Mouse (Mus musculus): Measurements from ENCODE around the gene Racgap1. TPM values are rescaled to one million over a fixed set of nuclear protein-coding genes. Genes with fewer than 3 reads are reported as not detected.

Gene Racgap1
- polyA plus RNA-seq, 1 experiment from 2014 or later = 108 TPM

GRCm38 (mm10) chr15:99684156-99684555 is 32.7 kb upstream of the Racgap1 start:
- no peak for DNase-seq (ENCODE audit: low spot score)
- H3K4me1 ChIP-seq (ENCODE audit: control insufficient read depth, insufficient read depth, low read length) = no peaks in the 10 kb centered on the region
- H3K4me2 ChIP-seq (ENCODE audit: low read depth, severe bottlenecking) = no peak overlapping the region
- no peak for ATAC-seq (ENCODE audit: insufficient number of reproducible peaks, low FRiP score, low TSS enrichment, low read depth)
- H3K27me3 ChIP-seq (ENCODE audit: control insufficient read depth, insufficient read depth, low read length) = no peaks in the 10 kb centered on the region
- no peaks in the 10 kb centered on the region for H3K9me3 ChIP-seq (ENCODE audit: control insufficient read depth, low read length)
- no peaks in the 10 kb centered on the region for H3K36me3 ChIP-seq (ENCODE audit: control insufficient read depth, insufficient read depth, low read length)
- H3K9ac ChIP-seq (ENCODE audit: low read length) = no peak overlapping the region
- H3K4me3 ChIP-seq (ENCODE audit: low read depth, low read length) = no peak overlapping the region
- WGBS = 94% methylated on average over 5 of the region's 5 CpGs
- no peak overlapping the region for H3K27ac ChIP-seq (replicated peaks; ENCODE audit: low read depth, low read length)

DNA sequence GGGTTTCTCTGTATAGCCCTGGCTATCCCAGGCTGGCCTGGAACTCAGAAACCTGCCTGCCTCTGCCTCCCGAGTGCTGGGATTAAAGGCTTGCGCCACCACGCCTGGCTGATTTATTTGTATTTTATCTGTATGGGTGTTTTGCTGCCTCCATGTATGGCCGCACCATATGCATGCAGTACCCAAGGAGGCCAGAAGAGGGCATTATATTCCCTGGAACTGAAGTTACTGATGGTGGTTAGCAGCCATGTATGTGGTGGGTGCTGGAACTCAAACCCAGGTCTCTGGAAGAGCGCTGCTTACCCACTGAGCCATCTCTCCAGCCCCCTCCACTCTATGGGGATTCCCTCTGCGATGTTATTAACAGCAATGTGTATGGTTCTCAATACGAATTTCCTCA is 31.4 kb upstream of the Racgap1 start:
- Histone ChIP-seq H3K9ac (ENCODE audit: low read length) (no peak overlapping the region), H3K27ac (replicated peaks; ENCODE audit: low read depth, low read length) (no peak overlapping the region), H3K4me2 (ENCODE audit: low read depth, severe bottlenecking) (no peak overlapping the region), H3K27me3 (ENCODE audit: control insufficient read depth, insufficient read depth, low read length) (no peaks in the 10 kb centered on the region), H3K36me3 (ENCODE audit: control insufficient read depth, insufficient read depth, low read length) (no peaks in the 10 kb centered on the region), H3K4me3 (ENCODE audit: low read depth, low read length) (no peak overlapping the region), H3K9me3 (ENCODE audit: control insufficient read depth, low read length) (no peaks in the 10 kb centered on the region), H3K4me1 (ENCODE audit: control insufficient read depth, insufficient read depth, low read length) (no peaks in the 10 kb centered on the region)
- DNase-seq (ENCODE audit: low spot score) = no peak
- WGBS = 94% methylated on average over 7 of the region's 7 CpGs
- ATAC-seq (ENCODE audit: insufficient number of reproducible peaks, low FRiP score, low TSS enrichment, low read depth) = no peak

- Histone ChIP-seq H3K4me1 (ENCODE audit: control insufficient read depth, insufficient read depth, low read length) (no peaks in the 10 kb centered on the region), H3K4me2 (ENCODE audit: low read depth, severe bottlenecking) (no peak overlapping the region), H3K4me3 (ENCODE audit: low read depth, low read length) (no peak overlapping the region), H3K27me3 (ENCODE audit: control insufficient read depth, insufficient read depth, low read length) (no peaks in the 10 kb centered on the region), H3K9me3 (ENCODE audit: control insufficient read depth, low read length) (no peaks in the 10 kb centered on the region), H3K27ac (replicated peaks; ENCODE audit: low read depth, low read length) (no peak overlapping the region), H3K9ac (ENCODE audit: low read length) (no peak overlapping the region), H3K36me3 (ENCODE audit: control insufficient read depth, insufficient read depth, low read length) (no peaks in the 10 kb centered on the region)
- 44% methylated on average over 7 of the region's 7 CpGs for WGBS
- DNase-seq (ENCODE audit: low spot score) = no peak
- ATAC-seq (ENCODE audit: insufficient number of reproducible peaks, low FRiP score, low TSS enrichment, low read depth) = no peak
These were observed 27.6 kb upstream of the Racgap1 start for GRCm38 (mm10) chr15:99679008-99679407.

DNA sequence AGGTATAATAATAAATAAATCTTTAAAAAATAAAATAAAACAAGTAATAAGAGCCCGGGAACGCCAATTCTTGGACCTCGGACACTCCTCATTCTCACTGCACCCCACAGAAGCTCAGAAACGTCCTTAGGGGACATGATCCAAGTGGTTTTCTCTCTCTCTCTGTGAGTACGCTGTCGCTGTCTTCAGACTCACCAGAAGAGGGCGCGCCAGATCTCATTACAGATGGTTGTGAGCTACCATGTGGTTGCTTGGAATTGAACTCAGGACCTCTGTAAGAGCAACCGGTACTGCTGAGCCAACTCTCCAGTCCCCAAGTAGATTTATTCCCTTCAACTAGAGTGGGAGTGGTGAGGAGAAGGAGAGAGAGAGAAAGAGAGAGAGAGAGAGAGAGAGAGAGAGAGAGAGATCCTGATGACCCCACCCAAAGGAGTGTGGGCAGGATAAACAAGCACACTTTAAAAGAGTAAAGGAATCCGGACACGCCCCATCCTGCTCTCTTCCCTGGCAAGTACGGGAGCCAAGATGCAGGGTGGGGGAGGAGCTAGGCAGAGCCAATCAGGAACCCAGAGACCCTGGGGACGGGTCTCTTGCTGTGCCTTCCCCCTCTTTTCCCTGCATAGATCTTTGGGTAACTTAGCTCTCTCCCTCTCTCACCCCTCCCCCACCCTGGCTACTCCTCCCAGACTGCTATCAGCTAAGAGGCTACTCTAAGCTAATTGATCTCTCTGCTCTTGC is 26.8 kb upstream of the Racgap1 start:
- no peak overlapping the region for H3K4me3 ChIP-seq (ENCODE audit: low read depth, low read length)
- ATAC-seq (ENCODE audit: insufficient number of reproducible peaks, low FRiP score, low TSS enrichment, low read depth) (no peak), DNase-seq (ENCODE audit: low spot score) (peak; percentile 57)
- no peaks in the 10 kb centered on the region for H3K27me3 ChIP-seq (ENCODE audit: control insufficient read depth, insufficient read depth, low read length)
- no peaks in the 10 kb centered on the region for H3K36me3 ChIP-seq (ENCODE audit: control insufficient read depth, insufficient read depth, low read length)
- H3K9me3 ChIP-seq (ENCODE audit: control insufficient read depth, low read length) = no peaks in the 10 kb centered on the region
- H3K27ac ChIP-seq (replicated peaks; ENCODE audit: low read depth, low read length) = no peak overlapping the region
- no peak overlapping the region for H3K4me2 ChIP-seq (ENCODE audit: low read depth, severe bottlenecking)
- H3K4me1 ChIP-seq (ENCODE audit: control insufficient read depth, insufficient read depth, low read length) = no peaks in the 10 kb centered on the region
- no peak overlapping the region for H3K9ac ChIP-seq (ENCODE audit: low read length)
- WGBS = 16% methylated on average over 13 of the region's 13 CpGs

DNA sequence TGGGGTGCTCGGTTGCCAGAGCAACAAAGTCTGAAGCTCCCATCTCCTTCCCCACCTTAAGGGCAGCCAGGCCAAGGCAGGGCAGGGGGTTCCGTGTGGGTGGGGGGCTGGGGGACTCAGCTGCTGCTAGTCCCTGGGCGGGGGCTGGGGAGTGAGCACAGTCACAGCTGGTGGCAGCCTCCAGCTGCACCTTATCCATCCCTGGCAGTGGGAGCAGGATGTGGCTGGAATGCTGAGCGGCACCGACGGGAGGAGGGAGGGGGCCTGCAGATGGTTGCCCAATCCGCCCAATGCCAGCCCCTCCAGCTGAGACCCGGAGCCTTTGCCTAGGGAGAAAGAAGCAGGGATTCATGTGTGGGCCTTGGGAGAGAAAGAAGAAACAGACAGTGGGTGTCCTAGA is 25.6 kb upstream of the Racgap1 start:
- H3K27ac ChIP-seq (replicated peaks; ENCODE audit: low read depth, low read length) = no peak overlapping the region
- H3K4me2 ChIP-seq (ENCODE audit: low read depth, severe bottlenecking) = no peak overlapping the region
- no peaks in the 10 kb centered on the region for H3K36me3 ChIP-seq (ENCODE audit: control insufficient read depth, insufficient read depth, low read length)
- DNase-seq (ENCODE audit: low spot score) (no peak), ATAC-seq (ENCODE audit: insufficient number of reproducible peaks, low FRiP score, low TSS enrichment, low read depth) (no peak)
- WGBS = 35% methylated on average over 8 of the region's 8 CpGs
- H3K4me1 ChIP-seq (ENCODE audit: control insufficient read depth, insufficient read depth, low read length) = no peaks in the 10 kb centered on the region
- no peak overlapping the region for H3K4me3 ChIP-seq (ENCODE audit: low read depth, low read length)
- H3K27me3 ChIP-seq (ENCODE audit: control insufficient read depth, insufficient read depth, low read length) = peaks cover under 1% of the 10 kb centered on the region; the same call in 1 of the 2 replicates
- no peak overlapping the region for H3K9ac ChIP-seq (ENCODE audit: low read length)
- no peaks in the 10 kb centered on the region for H3K9me3 ChIP-seq (ENCODE audit: control insufficient read depth, low read length)

DNA sequence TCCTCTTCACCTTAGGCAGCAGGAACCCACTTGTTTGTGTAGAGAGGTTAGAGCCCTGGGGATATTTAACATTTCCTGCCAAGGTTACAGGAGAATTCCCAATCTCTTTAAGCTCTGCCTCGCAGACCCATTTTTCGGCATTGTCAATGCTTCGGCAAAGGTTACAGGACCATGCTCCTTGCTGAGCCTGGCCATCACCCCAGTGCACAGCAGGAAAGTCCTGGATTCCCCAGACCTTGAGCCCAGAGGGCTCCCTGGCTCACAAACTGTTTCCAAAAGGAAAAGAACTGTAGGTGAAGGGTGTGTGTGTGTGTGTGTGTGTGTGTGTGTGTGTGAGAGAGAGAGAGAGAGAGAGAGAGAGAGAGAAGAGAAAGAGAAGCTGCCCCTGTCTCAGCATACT is 23.4 kb upstream of the Racgap1 start:
- Histone ChIP-seq H3K4me1 (ENCODE audit: control insufficient read depth, insufficient read depth, low read length) (no peaks in the 10 kb centered on the region), H3K27ac (replicated peaks; ENCODE audit: low read depth, low read length) (no peak overlapping the region), H3K9me3 (ENCODE audit: control insufficient read depth, low read length) (no peaks in the 10 kb centered on the region), H3K4me2 (ENCODE audit: low read depth, severe bottlenecking) (no peak overlapping the region), H3K27me3 (ENCODE audit: control insufficient read depth, insufficient read depth, low read length) (peaks cover 22% of the 10 kb centered on the region), H3K4me3 (ENCODE audit: low read depth, low read length) (no peak overlapping the region), H3K36me3 (ENCODE audit: control insufficient read depth, insufficient read depth, low read length) (no peaks in the 10 kb centered on the region), H3K9ac (ENCODE audit: low read length) (no peak overlapping the region)
- no peak for ATAC-seq (ENCODE audit: insufficient number of reproducible peaks, low FRiP score, low TSS enrichment, low read depth)
- no peak for DNase-seq (ENCODE audit: low spot score)
- 91% methylated on average over 3 of the region's 3 CpGs for WGBS

DNA sequence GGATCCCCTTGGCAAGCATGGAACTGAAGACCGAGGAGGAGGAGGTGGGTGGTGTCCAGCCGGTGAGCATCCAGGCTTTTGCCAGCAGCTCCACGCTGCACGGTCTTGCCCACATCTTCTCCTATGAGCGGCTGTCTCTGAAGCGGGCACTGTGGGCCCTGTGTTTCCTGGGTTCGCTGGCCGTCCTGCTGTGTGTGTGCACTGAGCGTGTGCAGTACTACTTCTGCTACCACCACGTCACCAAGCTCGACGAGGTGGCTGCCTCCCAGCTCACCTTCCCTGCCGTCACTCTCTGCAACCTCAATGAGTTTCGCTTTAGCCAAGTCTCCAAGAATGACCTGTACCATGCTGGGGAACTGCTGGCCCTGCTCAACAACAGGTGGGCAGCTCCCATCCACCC is 20.3 kb upstream of the Racgap1 start:
- H3K9me3 ChIP-seq (ENCODE audit: control insufficient read depth, low read length) = no peaks in the 10 kb centered on the region
- H3K36me3 ChIP-seq (ENCODE audit: control insufficient read depth, insufficient read depth, low read length) = no peaks in the 10 kb centered on the region
- DNase-seq (ENCODE audit: low spot score) = no peak
- H3K27ac ChIP-seq (replicated peaks; ENCODE audit: low read depth, low read length) = no peak overlapping the region
- no peak for ATAC-seq (ENCODE audit: insufficient number of reproducible peaks, low FRiP score, low TSS enrichment, low read depth)
- H3K9ac ChIP-seq (ENCODE audit: low read length) = no peak overlapping the region
- no peak overlapping the region for H3K4me2 ChIP-seq (ENCODE audit: low read depth, severe bottlenecking)
- H3K27me3 ChIP-seq (ENCODE audit: control insufficient read depth, insufficient read depth, low read length) = peaks cover 31% of the 10 kb centered on the region
- H3K4me3 ChIP-seq (ENCODE audit: low read depth, low read length) = no peak overlapping the region
- no peaks in the 10 kb centered on the region for H3K4me1 ChIP-seq (ENCODE audit: control insufficient read depth, insufficient read depth, low read length)
- WGBS = 73% methylated on average over 14 of the region's 14 CpGs

DNA sequence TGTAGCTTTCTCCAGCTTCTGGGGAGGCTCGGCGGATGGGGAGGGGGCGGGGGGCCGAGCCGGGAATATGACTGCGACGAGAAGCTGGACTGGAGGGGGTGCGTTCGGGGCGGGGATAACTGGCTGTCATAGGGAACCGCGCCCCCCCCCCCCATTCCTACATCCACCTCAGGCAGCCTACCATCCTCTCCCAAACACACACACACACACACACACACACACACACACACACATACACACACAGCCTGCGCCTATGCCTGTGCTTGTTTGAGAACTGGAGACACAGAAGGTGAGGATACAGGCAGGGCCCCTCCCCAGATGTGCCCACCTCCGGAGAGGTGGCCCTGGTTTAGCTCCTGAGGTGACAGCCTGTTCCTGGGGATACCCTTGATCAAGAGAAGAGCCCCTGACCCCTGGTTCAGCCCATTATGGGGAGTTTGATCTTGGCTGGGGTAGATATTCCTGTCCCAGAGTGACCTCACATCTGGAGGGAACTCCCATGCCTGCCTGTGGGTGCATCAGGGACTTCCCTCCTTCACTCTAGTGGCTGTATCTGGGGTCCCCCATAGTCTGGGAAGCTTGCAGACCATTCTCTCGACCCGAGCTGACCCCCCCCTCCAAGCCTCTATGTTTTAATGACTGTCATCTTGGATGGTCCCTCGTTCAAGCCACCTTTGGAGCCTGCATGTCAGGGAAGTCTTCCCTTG is 19.7 kb upstream of the Racgap1 start:
- no peak for ATAC-seq (ENCODE audit: insufficient number of reproducible peaks, low FRiP score, low TSS enrichment, low read depth)
- DNase-seq (ENCODE audit: low spot score) = no peak
- Histone ChIP-seq H3K4me2 (ENCODE audit: low read depth, severe bottlenecking) (peak overlapping the region; percentile 99), H3K9ac (ENCODE audit: low read length) (peak overlapping the region; percentile 60), H3K4me3 (ENCODE audit: low read depth, low read length) (peak overlapping the region; percentile 51), H3K27ac (replicated peaks; ENCODE audit: low read depth, low read length) (no peak overlapping the region), H3K36me3 (ENCODE audit: control insufficient read depth, insufficient read depth, low read length) (no peaks in the 10 kb centered on the region), H3K4me1 (ENCODE audit: control insufficient read depth, insufficient read depth, low read length) (no peaks in the 10 kb centered on the region), H3K9me3 (ENCODE audit: control insufficient read depth, low read length) (no peaks in the 10 kb centered on the region), H3K27me3 (ENCODE audit: control insufficient read depth, insufficient read depth, low read length) (peaks cover 38% of the 10 kb centered on the region)
- 22% methylated on average over 7 of the region's 17 CpGs for WGBS

Data from limb, embryonic 11.5 days (tissue).